10 mouse cellular contexts compared by ENCODE assay signal in the genomic region with DNA sequence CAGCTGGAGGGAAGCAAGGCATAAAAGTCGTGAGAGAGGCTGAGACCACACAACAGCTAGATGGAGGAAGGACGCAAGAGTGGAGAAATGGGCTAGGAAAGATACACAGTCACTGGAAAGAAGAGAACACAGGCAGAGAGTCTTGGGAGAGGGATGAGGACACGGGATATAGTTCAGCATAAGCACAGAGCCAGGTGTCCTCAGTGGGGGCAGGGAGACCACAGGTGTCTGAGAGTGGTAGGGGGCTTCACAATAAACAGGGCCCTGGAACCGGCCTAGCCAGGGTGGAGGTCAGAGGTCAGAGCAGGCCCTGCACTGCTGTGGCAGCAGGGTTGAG. TPM values are rescaled to one million over a fixed set of nuclear protein-coding genes. Genes with fewer than 3 reads are reported as not detected.
A peak's percentile ranks its signal among the peaks of the same experiment; 100 is the strongest.
DNase-seq lines count a peak whose midpoint lies in the region; ATAC-seq lines count a peak whose summit lies in the region.
"Had no signal": no experiment of that assay in that cellular context is flagged by ENCODE, and none has a peak within 500 bp of the region (broad histone marks: within the 10 kb centered on the region; RNA-seq: fewer than 3 reads in every experiment).

No protein-coding gene starts in this region.

- H3K4me3 ChIP-seq in lung, embryonic 15.5 days = no peak overlapping the region
- H3K4me3 ChIP-seq in forebrain, embryonic 12.5 days (replicated peaks) = peak overlapping the region; percentile 58; the same call in 1 of the 2 replicates
- peak overlapping the region; percentile 65 for H3K4me3 ChIP-seq in limb, embryonic 12.5 days (replicated peaks)
- H3K4me3 ChIP-seq in neural tube, embryonic 15.5 days (replicated peaks) = peak overlapping the region; percentile 56

- no peaks in the 10 kb centered on the region for H3K9me3 ChIP-seq in lung, embryonic 15.5 days
- no peaks in the 10 kb centered on the region for H3K9me3 ChIP-seq in forebrain, embryonic 12.5 days
- no peaks in the 10 kb centered on the region for H3K9me3 ChIP-seq in limb, embryonic 12.5 days
- H3K9me3 ChIP-seq in neural tube, embryonic 15.5 days (replicated peaks) = no peaks in the 10 kb centered on the region

- no peak for ATAC-seq in lung, embryonic 15.5 days (ENCODE audit: borderline replicate concordance, extremely low read depth, low FRiP score, low TSS enrichment)
- ATAC-seq in forebrain, embryonic 12.5 days (ENCODE audit: low FRiP score) = no peak
- no peak for ATAC-seq in limb, embryonic 12.5 days (ENCODE audit: insufficient number of reproducible peaks, insufficient read depth, low FRiP score, low TSS enrichment, low read depth)
- no peak for ATAC-seq in neural tube, embryonic 15.5 days (ENCODE audit: low FRiP score)

- 53% methylated on average over 4 of the region's 4 CpGs for WGBS in lung, embryonic 15.5 days
- WGBS in forebrain, embryonic 12.5 days = 34% methylated on average over 4 of the region's 4 CpGs
- 27% methylated on average over 4 of the region's 4 CpGs for WGBS in limb, embryonic 12.5 days
- 37% methylated on average over 4 of the region's 4 CpGs for WGBS in neural tube, embryonic 15.5 days

- peak overlapping the region; percentile 87 for H3K4me2 ChIP-seq in lung, embryonic 15.5 days
- peak overlapping the region; percentile 91 for H3K4me2 ChIP-seq in forebrain, embryonic 12.5 days
- H3K4me2 ChIP-seq in limb, embryonic 12.5 days = peak overlapping the region; percentile 88
- peak overlapping the region; percentile 74 for H3K4me2 ChIP-seq in neural tube, embryonic 15.5 days

- H3K27ac ChIP-seq in lung, embryonic 15.5 days = no peak overlapping the region
- no peak overlapping the region for H3K27ac ChIP-seq in forebrain, embryonic 12.5 days
- H3K27ac ChIP-seq in limb, embryonic 12.5 days = no peak overlapping the region
- no peak overlapping the region for H3K27ac ChIP-seq in neural tube, embryonic 15.5 days (replicated peaks)

- no peak overlapping the region for H3K9ac ChIP-seq in lung, embryonic 15.5 days
- peak overlapping the region; percentile 59; the same call in 1 of the 2 replicates for H3K9ac ChIP-seq in forebrain, embryonic 12.5 days
- peak overlapping the region; percentile 59 for H3K9ac ChIP-seq in limb, embryonic 12.5 days (replicated peaks)
- peak overlapping the region; percentile 59; the same call in 1 of the 2 replicates for H3K9ac ChIP-seq in neural tube, embryonic 15.5 days (replicated peaks)

- peaks cover 19% of the 10 kb centered on the region for H3K4me1 ChIP-seq in lung, embryonic 15.5 days
- H3K4me1 ChIP-seq in forebrain, embryonic 12.5 days = peaks cover 65% of the 10 kb centered on the region
- peaks cover 56% of the 10 kb centered on the region for H3K4me1 ChIP-seq in limb, embryonic 12.5 days (replicated peaks)
- peaks cover 52% of the 10 kb centered on the region for H3K4me1 ChIP-seq in neural tube, embryonic 15.5 days

- peaks cover 59% of the 10 kb centered on the region for H3K27me3 ChIP-seq in lung, embryonic 15.5 days
- peaks cover 68% of the 10 kb centered on the region for H3K27me3 ChIP-seq in forebrain, embryonic 12.5 days
- H3K27me3 ChIP-seq in limb, embryonic 12.5 days = peaks cover 51% of the 10 kb centered on the region
- peaks cover 22% of the 10 kb centered on the region for H3K27me3 ChIP-seq in neural tube, embryonic 15.5 days (replicated peaks)

- H3K36me3 ChIP-seq in lung, embryonic 15.5 days = 0 out of 2 replicates have a peak, but pooled peaks cover under 1% of the 10 kb centered on the region
- H3K36me3 ChIP-seq in forebrain, embryonic 12.5 days (replicated peaks) = no peaks in the 10 kb centered on the region
- peaks cover 3% of the 10 kb centered on the region; the same call in 1 of the 2 replicates for H3K36me3 ChIP-seq in limb, embryonic 12.5 days
- no peaks in the 10 kb centered on the region for H3K36me3 ChIP-seq in neural tube, embryonic 15.5 days

- no peak for DNase-seq in lung, postnatal 14 days
- no peak for DNase-seq in urinary bladder, postnatal 14 days (ENCODE audit: low spot score)
- DNase-seq in right cerebral cortex, postnatal 14 days = no peak
- no peak for DNase-seq in adrenal gland, postnatal 25 days
- DNase-seq: kidney, postnatal 36 days had no signal

RNA-seq across cellular contexts. Expression of a gene that starts 1.1 kb away (rescaled TPM):
- polyA plus RNA-seq in lung, embryonic 15.5 days (2015; fragmentation: Nextera tagmentation; extraction: Ambion mirVana) = 7.7 and 9.0 TPM in 2 replicates
- 16.1 and 16.8 TPM in 2 replicates for polyA plus RNA-seq in forebrain, embryonic 12.5 days (2016; fragmentation: Nextera tagmentation; extraction: Ambion mirVana)
- 11.2 and 13.3 TPM in 2 replicates for polyA plus RNA-seq in limb, embryonic 12.5 days (2016; fragmentation: Nextera tagmentation; extraction: Ambion mirVana)
- 18.6 and 19.9 TPM in 2 replicates for polyA plus RNA-seq in neural tube, embryonic 15.5 days (2015; fragmentation: Nextera tagmentation; extraction: Ambion mirVana)
- total RNA-seq in adrenal gland, postnatal 25 days (2021) = 8.8 and 9.1 TPM in 2 replicates

RNA-seq across cellular contexts. Expression of a gene that starts 27.8 kb away (rescaled TPM):
- 39.6 and 42.7 TPM in 2 replicates for polyA plus RNA-seq in lung, embryonic 15.5 days (2015; fragmentation: Nextera tagmentation; extraction: Ambion mirVana)
- polyA plus RNA-seq in forebrain, embryonic 12.5 days (2016; fragmentation: Nextera tagmentation; extraction: Ambion mirVana) = 16.8 and 17.3 TPM in 2 replicates
- polyA plus RNA-seq in limb, embryonic 12.5 days (2016; fragmentation: Nextera tagmentation; extraction: Ambion mirVana) = 45.1 and 50.5 TPM in 2 replicates
- 7.2 and 12.7 TPM in 2 replicates for polyA plus RNA-seq in neural tube, embryonic 15.5 days (2015; fragmentation: Nextera tagmentation; extraction: Ambion mirVana)
- 35.5 and 45.9 TPM in 2 replicates for total RNA-seq in adrenal gland, postnatal 25 days (2021)

RNA-seq across cellular contexts. Expression of a gene that starts 28.4 kb away (rescaled TPM):
- 0.29 and 0.36 TPM in 2 replicates for polyA plus RNA-seq in lung, embryonic 15.5 days (2015; fragmentation: Nextera tagmentation; extraction: Ambion mirVana)
- 0.10 and 0.37 TPM in 2 replicates for polyA plus RNA-seq in forebrain, embryonic 12.5 days (2016; fragmentation: Nextera tagmentation; extraction: Ambion mirVana)
- 0.31 and 0.44 TPM in 2 replicates for polyA plus RNA-seq in limb, embryonic 12.5 days (2016; fragmentation: Nextera tagmentation; extraction: Ambion mirVana)
- 0.33 and 0.60 TPM in 2 replicates for polyA plus RNA-seq in neural tube, embryonic 15.5 days (2015; fragmentation: Nextera tagmentation; extraction: Ambion mirVana)
- not detected in 2 replicates for total RNA-seq in adrenal gland, postnatal 25 days (2021)
- polyA plus RNA-seq: urinary bladder, adult 2 months had no signal
